8 mouse cellular contexts compared by ENCODE assay signal in genomic region chr19:46039478-46039877, GRCm38 (mm10). TPM values are rescaled to one million over a fixed set of nuclear protein-coding genes. Genes with fewer than 3 reads are reported as not detected.
DNase-seq lines count a peak whose midpoint lies in the region; ATAC-seq lines count a peak whose summit lies in the region.

No protein-coding gene starts in this region.

- H3K9ac ChIP-seq in hindbrain, embryonic 15.5 days = peak overlapping the region; percentile 86

- WGBS in hindbrain, embryonic 15.5 days = 1% methylated on average over 12 of the region's 30 CpGs

- peak; percentile 72 for ATAC-seq in hindbrain, embryonic 15.5 days (ENCODE audit: low FRiP score, low read depth)
- ATAC-seq in megakaryocyte-erythroid progenitor cell, adult 5-6 weeks (replicated peaks; ENCODE audit: low FRiP score, low TSS enrichment, poor library complexity, severe bottlenecking) = peak; percentile 63

- peaks cover 76% of the 10 kb centered on the region for H3K4me1 ChIP-seq in hindbrain, embryonic 15.5 days (replicated peaks)

- peak; percentile 96 for DNase-seq in ZHBTc4 (ENCODE audit: low read depth, low spot score)
- peak; percentile 88 to 96 for DNase-seq in cerebellum, postnatal 25 days
- DNase-seq in frontal cortex, postnatal 36 days (ENCODE audit: low spot score in 2 of 2) = peak; percentile 74 to 75
- DNase-seq in left cerebral cortex, postnatal 14 days (ENCODE audit: low spot score in 2 of 2) = peak; percentile 70 to 82
- peak; percentile 76 to 78 for DNase-seq in right cerebral cortex, postnatal 36 days (ENCODE audit: low spot score in 2 of 2)
- peak; percentile 87 to 89 for DNase-seq in urinary bladder, postnatal 4 days (ENCODE audit: low spot score in 2 of 2)

- peaks cover 17% of the 10 kb centered on the region for H3K36me3 ChIP-seq in hindbrain, embryonic 15.5 days

- H3K27ac ChIP-seq in hindbrain, embryonic 15.5 days (replicated peaks) = peak overlapping the region; percentile 90

- H3K4me3 ChIP-seq in hindbrain, embryonic 15.5 days = peak overlapping the region; percentile 78

- no peaks in the 10 kb centered on the region for H3K9me3 ChIP-seq in hindbrain, embryonic 15.5 days

- H3K4me2 ChIP-seq in hindbrain, embryonic 15.5 days = peak overlapping the region; percentile 96

- H3K27me3 ChIP-seq in hindbrain, embryonic 15.5 days = no peaks in the 10 kb centered on the region

- intact Hi-C loops in left cerebral cortex, postnatal 14 days (cut with DNase I) = no loop called here

RNA-seq across cellular contexts. Expression of gene Pprc1, which starts 5.2 kb away (rescaled TPM):
- 23.4 and 24.0 TPM in 2 replicates for polyA plus RNA-seq in hindbrain, embryonic 15.5 days (2015; fragmentation: Nextera tagmentation; extraction: Ambion mirVana)
- 10 to 100 TPM; 26.6 to 28.5 TPM for total RNA-seq in left cerebral cortex, postnatal 14 days (2021)
- total RNA-seq in megakaryocyte-erythroid progenitor cell, adult 5-6 weeks (2014; fragmentation: Nextera tagmentation) = 139 and 168 TPM in 2 replicates
- 21.3 and 28.9 TPM in 2 replicates for total RNA-seq in megakaryocyte-erythroid progenitor cell, adult 5-6 weeks (2017)

RNA-seq across cellular contexts. Expression of gene Ldb1, which starts 5.5 kb away (rescaled TPM):
- 103 and 111 TPM in 2 replicates for polyA plus RNA-seq in hindbrain, embryonic 15.5 days (2015; fragmentation: Nextera tagmentation; extraction: Ambion mirVana)
- total RNA-seq in left cerebral cortex, postnatal 14 days (2021) = 100 to 1,000 TPM in 1 of 2 experiments, 10 to 100 TPM in 1; 89.7 to 101 TPM
- total RNA-seq in megakaryocyte-erythroid progenitor cell, adult 5-6 weeks (2014; fragmentation: Nextera tagmentation) = 370 and 401 TPM in 2 replicates
- 268 and 296 TPM in 2 replicates for total RNA-seq in megakaryocyte-erythroid progenitor cell, adult 5-6 weeks (2017)

RNA-seq across cellular contexts. Expression of gene Hps6, which starts 36.2 kb away (rescaled TPM):
- 4.2 and 5.0 TPM in 2 replicates for polyA plus RNA-seq in hindbrain, embryonic 15.5 days (2015; fragmentation: Nextera tagmentation; extraction: Ambion mirVana)
- 1 to 10 TPM; 3.8 to 4.6 TPM for total RNA-seq in left cerebral cortex, postnatal 14 days (2021)
- 0.55 and 2.1 TPM in 2 replicates for total RNA-seq in megakaryocyte-erythroid progenitor cell, adult 5-6 weeks (2014; fragmentation: Nextera tagmentation)
- total RNA-seq in megakaryocyte-erythroid progenitor cell, adult 5-6 weeks (2017) = 2.0 and 3.8 TPM in 2 replicates

RNA-seq across cellular contexts. Expression of gene Nolc1, which starts 36.2 kb away (rescaled TPM):
- 63.1 and 64.7 TPM in 2 replicates for polyA plus RNA-seq in hindbrain, embryonic 15.5 days (2015; fragmentation: Nextera tagmentation; extraction: Ambion mirVana)
- total RNA-seq in left cerebral cortex, postnatal 14 days (2021) = 10 to 100 TPM; 37.6 to 38.8 TPM
- 170 and 201 TPM in 2 replicates for total RNA-seq in megakaryocyte-erythroid progenitor cell, adult 5-6 weeks (2014; fragmentation: Nextera tagmentation)
- total RNA-seq in megakaryocyte-erythroid progenitor cell, adult 5-6 weeks (2017) = 271 and 318 TPM in 2 replicates

RNA-seq across cellular contexts. Expression of gene Armh3, which starts 41.2 kb away (rescaled TPM):
- 23.1 TPM in 2 replicates for polyA plus RNA-seq in hindbrain, embryonic 15.5 days (2015; fragmentation: Nextera tagmentation; extraction: Ambion mirVana)
- 10 to 100 TPM; 20.8 to 21.9 TPM for total RNA-seq in left cerebral cortex, postnatal 14 days (2021)
- 5.6 and 10.5 TPM in 2 replicates for total RNA-seq in megakaryocyte-erythroid progenitor cell, adult 5-6 weeks (2014; fragmentation: Nextera tagmentation)
- total RNA-seq in megakaryocyte-erythroid progenitor cell, adult 5-6 weeks (2017) = 4.6 and 8.2 TPM in 2 replicates

Comparison
In these comparisons a context has a peak if more than half of its experiments do, and no peak if none do; other contexts are left out.
1. Peak in every context shown above with its lines: DNase-seq, ATAC-seq, H3K4me3 ChIP-seq and H3K27ac ChIP-seq.